Mouse (Mus musculus): Measurements from ENCODE around the gene Slc2a3. TPM values are rescaled to one million over a fixed set of nuclear protein-coding genes. Genes with fewer than 3 reads are reported as not detected.
A peak's percentile ranks its signal among the peaks of the same experiment; 100 is the strongest.

Slc2a3 gene
- total and polyA plus RNA-seq, 2 experiments from 2014 or later: 48.9 to 129 TPM

- no peaks in the 10 kb centered on the region for H3K9me3 ChIP-seq (ENCODE audit: low read length)
- under 1% methylated on average over 11 of the region's 11 CpGs for WGBS
- no peak for TF ChIP-seq CTCF (IDR thresholded peaks at IDR 0.05; ENCODE audit: low read depth)
- DNase-seq (ENCODE audit: low spot score) (no peak), ATAC-seq (no peak)
- H3K4me1 ChIP-seq (ENCODE audit: insufficient read depth, low read length): no peaks in the 10 kb centered on the region; the same call in 1 of the 2 replicates
- H3K4me2 ChIP-seq (ENCODE audit: low read depth, low read length): peak overlapping the region; percentile 63
- no peaks in the 10 kb centered on the region for H3K36me3 ChIP-seq (ENCODE audit: insufficient read depth, low read length)
- peak overlapping the region; percentile 38 for H3K9ac ChIP-seq (replicated peaks; ENCODE audit: low read length)
- peak overlapping the region; percentile 73 for H3K4me3 ChIP-seq (ENCODE audit: low read length)
- H3K27ac ChIP-seq: peak overlapping the region; percentile 97
- no peaks in the 10 kb centered on the region for H3K27me3 ChIP-seq (ENCODE audit: insufficient read depth, low read length)
Observed at GRCm38 (mm10) chr6:122810022-122810614, 8.7 kb upstream of the Slc2a3 start.

GRCm38 (mm10) chr6:122804418-122804817 is 3.0 kb upstream of the Slc2a3 start:
- H3K4me1 ChIP-seq (ENCODE audit: insufficient read depth, low read length): no peaks in the 10 kb centered on the region
- 34% methylated on average over 5 of the region's 5 CpGs for WGBS

GRCm38 (mm10) chr6:122801801-122802514 is 518 bp upstream of the Slc2a3 start:
- TF ChIP-seq CTCF (IDR thresholded peaks at IDR 0.05; ENCODE audit: low read depth): no peak
- H3K4me1 ChIP-seq (ENCODE audit: insufficient read depth, low read length): no peaks in the 10 kb centered on the region

More at GRCm38 (mm10) chr6:122804418-122804817, 3.0 kb upstream of the Slc2a3 start:
- TF ChIP-seq CTCF (IDR thresholded peaks at IDR 0.05; ENCODE audit: low read depth): peak; percentile 83
- DNase-seq (ENCODE audit: low spot score) (peak; percentile 81), ATAC-seq (no peak)
- Histone ChIP-seq H3K27me3 (ENCODE audit: insufficient read depth, low read length) (no peaks in the 10 kb centered on the region), H3K9ac (replicated peaks; ENCODE audit: low read length) (no peak overlapping the region), H3K4me3 (ENCODE audit: low read length) (no peak overlapping the region), H3K36me3 (ENCODE audit: insufficient read depth, low read length) (no peaks in the 10 kb centered on the region), H3K27ac (no peak overlapping the region), H3K4me2 (ENCODE audit: low read depth, low read length) (no peak overlapping the region), H3K9me3 (ENCODE audit: low read length) (no peaks in the 10 kb centered on the region)

GRCm38 (mm10) chr6:122800640-122801300 is 670 bp downstream of the Slc2a3 start:
- TF ChIP-seq CTCF (IDR thresholded peaks at IDR 0.05; ENCODE audit: low read depth): no peak
- Histone ChIP-seq H3K4me2 (ENCODE audit: low read depth, low read length) (peak overlapping the region; percentile 89), H3K4me1 (ENCODE audit: insufficient read depth, low read length) (no peaks in the 10 kb centered on the region), H3K27me3 (ENCODE audit: insufficient read depth, low read length) (no peaks in the 10 kb centered on the region), H3K27ac (peak overlapping the region; percentile 86), H3K36me3 (ENCODE audit: insufficient read depth, low read length) (no peaks in the 10 kb centered on the region), H3K9me3 (ENCODE audit: low read length) (no peaks in the 10 kb centered on the region), H3K4me3 (ENCODE audit: low read length) (peak overlapping the region; percentile 59), H3K9ac (replicated peaks; ENCODE audit: low read length) (peak overlapping the region; percentile 78)
- DNase-seq (ENCODE audit: low spot score) (peak; percentile 15), ATAC-seq (peak; percentile 24; the same call in 1 of the 2 replicates)
- 40% methylated on average over 10 of the region's 10 CpGs for WGBS

More at GRCm38 (mm10) chr6:122801801-122802514, 518 bp upstream of the Slc2a3 start:
- no peaks in the 10 kb centered on the region for H3K9me3 ChIP-seq (ENCODE audit: low read length)
- H3K36me3 ChIP-seq (ENCODE audit: insufficient read depth, low read length): no peaks in the 10 kb centered on the region
- H3K4me2 ChIP-seq (ENCODE audit: low read depth, low read length): peak overlapping the region; percentile 89
- no peaks in the 10 kb centered on the region for H3K27me3 ChIP-seq (ENCODE audit: insufficient read depth, low read length)
- peak overlapping the region; percentile 59 for H3K4me3 ChIP-seq (ENCODE audit: low read length)
- ATAC-seq (peak; percentile 84), DNase-seq (ENCODE audit: low spot score) (peak; percentile 60)
- H3K9ac ChIP-seq (replicated peaks; ENCODE audit: low read length): peak overlapping the region; percentile 78
- peak overlapping the region; percentile 86 for H3K27ac ChIP-seq
- WGBS: under 1% methylated on average over 34 of the region's 34 CpGs

- H3K4me3 ChIP-seq (ENCODE audit: low read length): no peak overlapping the region
- no peak overlapping the region for H3K27ac ChIP-seq
- no peak overlapping the region for H3K4me2 ChIP-seq (ENCODE audit: low read depth, low read length)
- DNase-seq (ENCODE audit: low spot score): peak; percentile 41
- H3K36me3 ChIP-seq (ENCODE audit: insufficient read depth, low read length): no peaks in the 10 kb centered on the region
- no peak overlapping the region for H3K9ac ChIP-seq (replicated peaks; ENCODE audit: low read length)
- ATAC-seq: peak; percentile 71; the same call in 1 of the 2 replicates
- WGBS: 59% methylated on average over 8 of the region's 8 CpGs
- H3K27me3 ChIP-seq (ENCODE audit: insufficient read depth, low read length): no peaks in the 10 kb centered on the region
- H3K9me3 ChIP-seq (ENCODE audit: low read length): no peaks in the 10 kb centered on the region
- TF ChIP-seq CTCF (IDR thresholded peaks at IDR 0.05; ENCODE audit: low read depth): no peak
- no peaks in the 10 kb centered on the region for H3K4me1 ChIP-seq (ENCODE audit: insufficient read depth, low read length)
Observed at GRCm38 (mm10) chr6:122795254-122795935, 6.0 kb downstream of the Slc2a3 start.

- H3K27ac ChIP-seq: no peak overlapping the region
- H3K9me3 ChIP-seq (ENCODE audit: low read length): no peaks in the 10 kb centered on the region
- no peak overlapping the region for H3K4me2 ChIP-seq (ENCODE audit: low read depth, low read length)
- ATAC-seq: peak; percentile 78
- H3K4me1 ChIP-seq (ENCODE audit: insufficient read depth, low read length): no peaks in the 10 kb centered on the region
- no peaks in the 10 kb centered on the region for H3K27me3 ChIP-seq (ENCODE audit: insufficient read depth, low read length)
- WGBS: 21% methylated on average over 5 of the region's 5 CpGs
- TF ChIP-seq CTCF (IDR thresholded peaks at IDR 0.05; ENCODE audit: low read depth): peak; percentile 85
- no peak overlapping the region for H3K4me3 ChIP-seq (ENCODE audit: low read length)
- no peak overlapping the region for H3K9ac ChIP-seq (replicated peaks; ENCODE audit: low read length)
- H3K36me3 ChIP-seq (ENCODE audit: insufficient read depth, low read length): no peaks in the 10 kb centered on the region
- peak; percentile 90 for DNase-seq (ENCODE audit: low spot score)
Observed at GRCm38 (mm10) chr6:122786275-122786674, 15.2 kb downstream of the Slc2a3 start.

Measured in hindbrain, postnatal 0 days (tissue).